Mouse (Mus musculus) testis, adult 2 months (tissue): Measurements from ENCODE around the gene Dclre1c.

Source experiments
- CTCF ChIP-seq: fragments of 200-500 bp; IDR thresholded peaks from 2 replicates; pipeline ENCODE4 v1.5.1; 2012; ENCODE audit warnings: low read depth, mild to moderate bottlenecking, inconsistent platforms, low read length, moderate library complexity; ENCODE audit not compliant: control insufficient read depth, insufficient read depth, insufficient replicate concordance
- POLR2A ChIP-seq: fragments of 200-500 bp; IDR thresholded peaks from 2 replicates; pipeline ENCODE4 v1.6.1; 2012; ENCODE audit warnings: low read depth, mild to moderate bottlenecking, inconsistent platforms, low read length, moderate library complexity; ENCODE audit not compliant: control insufficient read depth

DNA sequence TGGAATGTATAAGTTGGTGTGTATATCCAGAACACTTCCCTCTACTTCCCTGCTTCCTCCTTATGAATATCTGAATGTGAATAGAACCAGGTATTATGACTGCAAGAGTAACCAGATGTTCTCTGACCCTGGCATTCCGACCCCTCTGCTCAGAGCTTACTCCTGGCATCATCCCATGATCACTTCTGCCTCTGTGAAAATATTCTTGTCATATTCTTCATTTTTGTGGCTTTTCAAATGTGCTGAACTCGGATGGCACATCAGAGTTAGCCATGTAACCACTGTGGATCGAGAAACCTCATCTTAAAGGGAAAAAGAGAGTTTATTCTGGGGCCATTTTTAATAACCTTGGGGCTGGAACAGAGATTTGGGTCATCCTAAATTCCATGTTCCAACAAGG lies 1.4 kb upstream of the Dclre1c start, which contains the start of gene Meig1:
- TF ChIP-seq POLR2A (no peak), CTCF (no peak)
